Mouse (Mus musculus) MEL (cell line): Measurements from ENCODE around the gene Setd4. TPM values are rescaled to one million over a fixed set of nuclear protein-coding genes. Genes with fewer than 3 reads are reported as not detected.

Experiments used
- DNase-seq: peaks from one replicate; pipeline ENCODE4 v3.0.0; 2011; ENCODE audit warnings: low read depth, low spot score
- H3K27ac ChIP-seq: 2 replicates; pipeline ENCODE4 v1.5.1; 2012; ENCODE audit warnings: low read depth, mild to moderate bottlenecking, control low read depth, low read length, moderate library complexity; ENCODE audit not compliant: control insufficient read depth
- H3K27me3 ChIP-seq, 2 experiments: fragments of 150-350 bp in 1 of 2; sonication (generic) in 1 of 2; 2 replicates each; pipeline ENCODE4 v1.6.1; 2012; ENCODE audit warnings: low read length in 2 of 2, mild to moderate bottlenecking in 2 of 2, improper control_type of control experiment in 1 of 2, moderate library complexity in 1 of 2; ENCODE audit not compliant: insufficient read depth in 2 of 2, control insufficient read depth in 1 of 2
- H3K36me3 ChIP-seq, 2 experiments: 2 replicates each; pipeline ENCODE4 v1.6.1; 2012 to 2014; ENCODE audit warnings: low read length in 2 of 2, improper control_type of control experiment in 1 of 2, inconsistent platforms in 1 of 2, mild to moderate bottlenecking in 1 of 2; ENCODE audit not compliant: insufficient read depth in 2 of 2, control insufficient read depth in 1 of 2
- H3K4me1 ChIP-seq, 2 experiments: fragments of 150-350 bp in 1 of 2; sonication (generic) in 1 of 2; 2 replicates each; pipeline ENCODE4 v1.6.1; 2012; ENCODE audit warnings: low read length in 2 of 2, improper control_type of control experiment in 1 of 2, mild to moderate bottlenecking in 1 of 2; ENCODE audit not compliant: insufficient read depth in 2 of 2, control insufficient read depth in 1 of 2
- H3K4me3 ChIP-seq, 2 experiments: fragments of 150-350 bp in 1 of 2; sonication (generic) in 1 of 2; 2 replicates each; pipeline ENCODE4 v1.5.1; 2012; ENCODE audit warnings: low read depth in 2 of 2, low read length in 2 of 2, mild to moderate bottlenecking in 2 of 2, moderate library complexity in 2 of 2, control low read depth in 1 of 2, improper control_type of control experiment in 1 of 2; ENCODE audit not compliant: control insufficient read depth in 1 of 2, insufficient read depth in 1 of 2
- H3K79me2 ChIP-seq: 2 replicates; pipeline ENCODE4 v1.6.1; 2012; ENCODE audit warnings: mild to moderate bottlenecking, low read length, moderate library complexity; ENCODE audit not compliant: control insufficient read depth, poor library complexity, insufficient read depth
- H3K9ac ChIP-seq: 2 replicates; pipeline ENCODE4 v1.6.1; 2012; ENCODE audit warnings: low read depth, mild to moderate bottlenecking, control low read depth, low read length, moderate library complexity; ENCODE audit not compliant: control insufficient read depth, poor library complexity, severe bottlenecking
- H3K9me3 ChIP-seq: fragments of 150-350 bp; sonication (generic); replicated peaks from 2 replicates; pipeline ENCODE4 v1.6.1; 2012; ENCODE audit warnings: mild to moderate bottlenecking, low read length, improper control_type of control experiment, moderate library complexity; ENCODE audit not compliant: insufficient read depth
- BHLHE40 ChIP-seq: IDR thresholded peaks from 2 replicates; pipeline ENCODE4 v1.6.1; 2012; ENCODE audit warnings: low read depth, mild to moderate bottlenecking, inconsistent platforms, low read length, improper control_type of control experiment, borderline replicate concordance
- CHD1 ChIP-seq: IDR thresholded peaks from 2 replicates; pipeline ENCODE4 v1.6.1; 2012; ENCODE audit warnings: low read depth, mild to moderate bottlenecking, inconsistent platforms, low read length, improper control_type of control experiment
- CHD2 ChIP-seq: IDR thresholded peaks from 2 replicates; pipeline ENCODE4 v1.6.1; 2011; ENCODE audit warnings: low read length, improper control_type of control experiment
- CTCF ChIP-seq, 3 experiments: IDR thresholded peaks in 2 of 3; conservative IDR thresholded peaks in 1 of 3; 2 replicates each; pipeline ENCODE4 v1.5.1; 2011 to 2012; ENCODE audit warnings: low read length in 3 of 3, low read depth in 2 of 3, mild to moderate bottlenecking in 2 of 3, improper control_type of control experiment in 1 of 3, inconsistent platforms in 1 of 3, mixed read lengths in 1 of 3, moderate library complexity in 1 of 3; ENCODE audit not compliant: control insufficient read depth in 1 of 3, insufficient read depth in 1 of 3, poor library complexity in 1 of 3, severe bottlenecking in 1 of 3
- E2F4 ChIP-seq: IDR thresholded peaks from 2 replicates; pipeline ENCODE4 v1.6.1; 2011; ENCODE audit warnings: low read depth, low read length, improper control_type of control experiment, borderline replicate concordance
- ELF1 ChIP-seq: IDR thresholded peaks from 2 replicates; pipeline ENCODE4 v1.6.1; 2014; ENCODE audit warnings: low read depth, mild to moderate bottlenecking, inconsistent platforms, low read length, improper control_type of control experiment, moderate library complexity
- EP300 ChIP-seq, 2 experiments: IDR thresholded peaks; 2 replicates each; pipeline ENCODE4 v1.6.1; 2011; ENCODE audit warnings: improper control_type of control experiment in 2 of 2, low read length in 2 of 2, low read depth in 1 of 2, mild to moderate bottlenecking in 1 of 2
- ETS1 ChIP-seq: IDR thresholded peaks from 2 replicates; pipeline ENCODE4 v1.6.1; 2012; ENCODE audit warnings: low read depth, mild to moderate bottlenecking, inconsistent platforms, low read length, improper control_type of control experiment, moderate library complexity
- GABPA ChIP-seq: IDR thresholded peaks from 2 replicates; pipeline ENCODE4 v1.6.1; 2012; ENCODE audit warnings: low read depth, mild to moderate bottlenecking, inconsistent platforms, low read length, improper control_type of control experiment, moderate library complexity
- GATA1 ChIP-seq: IDR thresholded peaks from 2 replicates; pipeline ENCODE4 v1.6.1; 2011; ENCODE audit warnings: low read depth, low read length, improper control_type of control experiment
- HCFC1 ChIP-seq: IDR thresholded peaks from 2 replicates; pipeline ENCODE4 v1.6.1; 2012; ENCODE audit warnings: low read depth, mild to moderate bottlenecking, inconsistent platforms, low read length, improper control_type of control experiment, moderate library complexity
- JUND ChIP-seq: IDR thresholded peaks from 2 replicates; pipeline ENCODE4 v1.6.1; 2011; ENCODE audit warnings: low read depth, mild to moderate bottlenecking, improper control_type of control experiment, low read length
- KAT2A ChIP-seq: conservative IDR thresholded peaks from 2 replicates; pipeline ENCODE4 v1.6.1; 2012; ENCODE audit warnings: low read depth, low read length, improper control_type of control experiment, inconsistent platforms
- MAFK ChIP-seq: IDR thresholded peaks from 2 replicates; pipeline ENCODE4 v1.6.1; 2011; ENCODE audit warnings: low read depth, mild to moderate bottlenecking, low read length, improper control_type of control experiment, borderline replicate concordance
- MAX ChIP-seq: IDR thresholded peaks from 2 replicates; pipeline ENCODE4 v1.6.1; 2011; ENCODE audit warnings: low read length, improper control_type of control experiment
- MAZ ChIP-seq: IDR thresholded peaks from 2 replicates; pipeline ENCODE4 v1.6.1; 2012; ENCODE audit warnings: low read depth, mild to moderate bottlenecking, inconsistent platforms, low read length, improper control_type of control experiment
- MEF2A ChIP-seq: IDR thresholded peaks from 2 replicates; pipeline ENCODE4 v1.6.1; 2014; ENCODE audit warnings: low read depth, mild to moderate bottlenecking, inconsistent platforms, low read length, improper control_type of control experiment; ENCODE audit not compliant: poor library complexity, insufficient replicate concordance, severe bottlenecking; ENCODE audit errors: extremely low read depth
- MYB ChIP-seq: IDR thresholded peaks from 2 replicates; pipeline ENCODE4 v1.6.1; 2011; ENCODE audit warnings: mild to moderate bottlenecking, low read depth, low read length, improper control_type of control experiment
- MYC ChIP-seq: IDR thresholded peaks from 2 replicates; pipeline ENCODE4 v1.6.1; 2011; ENCODE audit warnings: low read depth, mild to moderate bottlenecking, low read length, improper control_type of control experiment, moderate library complexity
- NELFE ChIP-seq: IDR thresholded peaks from 2 replicates; pipeline ENCODE4 v1.6.1; 2011; ENCODE audit warnings: low read depth, low read length, improper control_type of control experiment
- NRF1 ChIP-seq: IDR thresholded peaks from 2 replicates; pipeline ENCODE4 v1.6.1; 2014; ENCODE audit warnings: low read depth, mild to moderate bottlenecking, inconsistent platforms, low read length, improper control_type of control experiment, moderate library complexity; ENCODE audit not compliant: poor library complexity, insufficient read depth, severe bottlenecking
- POLR2A ChIP-seq, 2 experiments: IDR thresholded peaks; 2 replicates each; pipeline ENCODE4 v1.6.1; 2011 to 2012; ENCODE audit warnings: low read length in 2 of 2, mild to moderate bottlenecking in 2 of 2, control low read depth in 1 of 2, improper control_type of control experiment in 1 of 2, low read depth in 1 of 2, moderate library complexity in 1 of 2; ENCODE audit not compliant: control insufficient read depth in 1 of 2, insufficient read depth in 1 of 2, poor library complexity in 1 of 2
- POLR2AphosphoS2 ChIP-seq: IDR thresholded peaks from 2 replicates; pipeline ENCODE4 v1.6.1; 2011; ENCODE audit warnings: low read length, improper control_type of control experiment
- POLR2AphosphoS5 ChIP-seq: IDR thresholded peaks from 2 replicates; pipeline ENCODE4 v1.6.1; 2012; ENCODE audit warnings: low read depth, borderline replicate concordance, mild to moderate bottlenecking, inconsistent platforms, low read length, moderate library complexity, mixed read lengths
- RAD21 ChIP-seq: IDR thresholded peaks from 2 replicates; pipeline ENCODE4 v1.6.1; 2011; ENCODE audit warnings: mild to moderate bottlenecking, low read depth, low read length, improper control_type of control experiment
- RCOR1 ChIP-seq: IDR thresholded peaks from 2 replicates; pipeline ENCODE4 v1.6.1; 2012; ENCODE audit warnings: low read depth, mild to moderate bottlenecking, inconsistent platforms, low read length, improper control_type of control experiment
- SIN3A ChIP-seq: IDR thresholded peaks from 2 replicates; pipeline ENCODE4 v1.6.1; 2012; ENCODE audit warnings: low read length, improper control_type of control experiment, inconsistent platforms
- SMC3 ChIP-seq: IDR thresholded peaks from 2 replicates; pipeline ENCODE4 v1.6.1; 2011; ENCODE audit warnings: low read depth, low read length, improper control_type of control experiment
- TAL1 ChIP-seq: IDR thresholded peaks from 2 replicates; pipeline ENCODE4 v1.6.1; 2012; ENCODE audit warnings: mild to moderate bottlenecking, inconsistent platforms, low read length, moderate library complexity, mixed read lengths
- TBP ChIP-seq: IDR thresholded peaks from 2 replicates; pipeline ENCODE4 v1.8.0; 2011; ENCODE audit warnings: low read depth, low read length, improper control_type of control experiment
- TCF12 ChIP-seq: IDR thresholded peaks from 2 replicates; pipeline ENCODE4 v1.6.1; 2014; ENCODE audit warnings: low read depth, mild to moderate bottlenecking, inconsistent platforms, low read length, improper control_type of control experiment, moderate library complexity
- UBTF ChIP-seq: IDR thresholded peaks from 2 replicates; pipeline ENCODE4 v1.6.1; 2012; ENCODE audit warnings: low read depth, mild to moderate bottlenecking, inconsistent platforms, low read length, improper control_type of control experiment, moderate library complexity, borderline replicate concordance; ENCODE audit not compliant: insufficient read depth
- USF1 ChIP-seq: IDR thresholded peaks from 2 replicates; pipeline ENCODE4 v1.6.1; 2014; ENCODE audit warnings: low read depth, mild to moderate bottlenecking, inconsistent platforms, low read length, improper control_type of control experiment, moderate library complexity
- USF2 ChIP-seq, 2 experiments: IDR thresholded peaks; 2 replicates each; pipeline ENCODE4 v1.6.1; 2011 to 2012; ENCODE audit warnings: improper control_type of control experiment in 2 of 2, low read length in 2 of 2, borderline replicate concordance in 1 of 2, inconsistent platforms in 1 of 2, low read depth in 1 of 2, mild to moderate bottlenecking in 1 of 2; ENCODE audit not compliant: insufficient read depth in 1 of 2
- ZC3H11A ChIP-seq: IDR thresholded peaks from 2 replicates; pipeline ENCODE4 v1.6.1; 2012; ENCODE audit warnings: low read depth, mild to moderate bottlenecking, inconsistent platforms, low read length, improper control_type of control experiment
- ZMIZ1 ChIP-seq: IDR thresholded peaks from 2 replicates; pipeline ENCODE4 v1.6.1; 2012; ENCODE audit warnings: low read depth, mild to moderate bottlenecking, inconsistent platforms, low read length, improper control_type of control experiment, moderate library complexity
- ZNF384 ChIP-seq: IDR thresholded peaks from 2 replicates; pipeline ENCODE4 v1.6.1; 2012; ENCODE audit warnings: low read depth, mild to moderate bottlenecking, inconsistent platforms, low read length, improper control_type of control experiment
- polyA plus RNA-seq, 2 experiments: library from polyadenylated mRNA; stranded (reverse) in 1 of 2; unstranded in 1 of 2; fragments of >175 nt in 1 of 2; fragments of >200 nt in 1 of 2; gene quantifications; 2 replicates each; pipeline versions ENCODE4 v1.2.1 to v1.2.4; 2012; ENCODE audit warnings: low replicate concordance in 2 of 2, low read depth in 1 of 2; ENCODE audit not compliant: insufficient read length in 2 of 2, insufficient read depth in 1 of 2, missing spikeins in 1 of 2
- total RNA-seq: library from RNA; depleted of rRNA; stranded (reverse); fragments of 300-350 nt; gene quantifications from 2 replicates; pipeline ENCODE4 v1.2.3, GENCODE M21; 2012

Setd4 gene
- total and polyA plus RNA-seq, 3 experiments: 14.1 to 19.1 TPM; not detected in 1

GRCm38 (mm10) chr16:93576412-93577082 lies 27.3 kb downstream of the Setd4 start:
- H3K27me3 ChIP-seq: no peaks in the 10 kb centered on the region
- DNase-seq: peak; percentile 76

GRCm38 (mm10) chr16:93575574-93575973 lies 28.3 kb downstream of the Setd4 start:
- H3K79me2 ChIP-seq: no peaks in the 10 kb centered on the region

More at GRCm38 (mm10) chr16:93576412-93577082, 27.3 kb downstream of the Setd4 start:
- no peak overlapping the region for H3K27ac ChIP-seq
- no peaks in the 10 kb centered on the region for H3K4me1 ChIP-seq
- H3K9me3 ChIP-seq: no peaks in the 10 kb centered on the region
- TF ChIP-seq SMC3: peak; percentile 72
- no peak for TF ChIP-seq TBP
- TF ChIP-seq JUND: no peak
- TF ChIP-seq RAD21: peak; percentile 83
- no peak for TF ChIP-seq KAT2A
- no peak for TF ChIP-seq NRF1
- no peak for TF ChIP-seq E2F4
- no peak for TF ChIP-seq MAFK
- no peak for TF ChIP-seq TAL1
- no peak for TF ChIP-seq UBTF
- TF ChIP-seq ETS1: no peak
- TF ChIP-seq NELFE: no peak
- TF ChIP-seq ZMIZ1: no peak
- TF ChIP-seq GATA1: no peak
- no peak for TF ChIP-seq EP300 (IDR thresholded peaks at IDR 0.05; ENCODE audit: low read depth in 1 of 2, low read length in 2 of 2)
- no peak for TF ChIP-seq ELF1
- no peak for TF ChIP-seq MYB
- no peak for TF ChIP-seq CHD1
- TF ChIP-seq RCOR1: no peak
- no peak for TF ChIP-seq ZNF384
- no peak for TF ChIP-seq CHD2
- no peak for TF ChIP-seq USF1
- no peak for TF ChIP-seq MAZ
- TF ChIP-seq USF2 (IDR thresholded peaks at IDR 0.05; ENCODE audit: borderline replicate concordance in 1 of 2, insufficient read depth in 1 of 2, low read depth in 1 of 2, low read length in 2 of 2): no peak
- TF ChIP-seq POLR2AphosphoS2: no peak
- no peak for TF ChIP-seq MAX
- TF ChIP-seq TCF12: no peak
- TF ChIP-seq POLR2A (IDR thresholded peaks at IDR 0.05; ENCODE audit: control insufficient read depth in 1 of 2, insufficient read depth in 1 of 2, low read depth in 1 of 2, low read length in 2 of 2, poor library complexity in 1 of 2): no peak
- TF ChIP-seq MYC: no peak
- TF ChIP-seq CTCF (IDR thresholded peaks at IDR 0.05 in 2 of 3, conservative IDR thresholded peaks at IDR 0.05 in 1 of 3; ENCODE audit: control insufficient read depth in 1 of 3, insufficient read depth in 1 of 3, low read depth in 2 of 3, low read length in 3 of 3, poor library complexity in 1 of 3, severe bottlenecking in 1 of 3): peak; percentile 89 to 96 (median 93)
- no peak for TF ChIP-seq GABPA
- no peak for TF ChIP-seq HCFC1
- TF ChIP-seq MEF2A: no peak
- TF ChIP-seq POLR2AphosphoS5: no peak
- TF ChIP-seq SIN3A: no peak
- peak; percentile 52 for TF ChIP-seq ZC3H11A
- 0 out of 2 replicates have a peak, but pooled peaks have one; percentile 13 for TF ChIP-seq BHLHE40
- TF ChIP-seq, all 39 proteins: peak for 5
- Histone ChIP-seq H3K4me3 (no peak overlapping the region), H3K9ac (no peak overlapping the region), H3K36me3 (no peaks in the 10 kb centered on the region), H3K79me2 (no peaks in the 10 kb centered on the region)

More at GRCm38 (mm10) chr16:93575574-93575973, 28.3 kb downstream of the Setd4 start:
- Histone ChIP-seq H3K4me1 (no peaks in the 10 kb centered on the region), H3K9me3 (no peaks in the 10 kb centered on the region), H3K36me3 (no peaks in the 10 kb centered on the region), H3K27me3 (no peaks in the 10 kb centered on the region), H3K9ac (no peak overlapping the region), H3K4me3 (no peak overlapping the region), H3K27ac (no peak overlapping the region)
- no peak for DNase-seq
- TF ChIP-seq POLR2AphosphoS5 (no peak), KAT2A (no peak), TAL1 (no peak), UBTF (no peak), ZC3H11A (no peak), TCF12 (no peak)
